Mouse (Mus musculus): ENCODE results near the gene Hist1h3f. TPM values are rescaled to one million over a fixed set of nuclear protein-coding genes. Genes with fewer than 3 reads are reported as not detected.
A peak's percentile ranks its signal among the peaks of the same experiment; 100 is the strongest.
"Not testable (repeated sequence)": the region's sequence is repeated elsewhere in the genome, so short reads cannot be mapped to it uniquely, and the experiment has no call there.

Gene Hist1h3f
- polyA plus RNA-seq, 1 experiment from 2014 or later = 1.5 TPM

DNA sequence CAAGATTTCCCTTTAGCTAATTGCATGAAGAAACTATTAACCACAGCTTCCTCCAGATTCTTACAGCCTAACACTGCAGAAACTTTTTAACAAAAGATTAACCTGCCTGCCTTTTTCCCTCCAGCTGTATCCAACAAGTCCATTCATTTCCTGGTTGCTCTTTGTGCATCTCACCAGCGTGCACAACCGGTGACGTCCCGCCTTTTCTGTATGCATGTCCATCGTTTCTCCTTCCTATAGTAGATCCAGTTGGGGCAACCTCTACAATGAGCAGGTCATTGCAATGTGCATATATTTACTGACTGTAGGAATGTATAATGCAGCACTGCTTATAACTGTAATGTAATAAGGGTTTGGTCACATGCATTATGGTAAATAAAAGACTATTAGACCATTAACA lies 19.9 kb upstream of the Hist1h3f start:
- peaks cover 35% of the 10 kb centered on the region for H3K4me1 ChIP-seq

DNA sequence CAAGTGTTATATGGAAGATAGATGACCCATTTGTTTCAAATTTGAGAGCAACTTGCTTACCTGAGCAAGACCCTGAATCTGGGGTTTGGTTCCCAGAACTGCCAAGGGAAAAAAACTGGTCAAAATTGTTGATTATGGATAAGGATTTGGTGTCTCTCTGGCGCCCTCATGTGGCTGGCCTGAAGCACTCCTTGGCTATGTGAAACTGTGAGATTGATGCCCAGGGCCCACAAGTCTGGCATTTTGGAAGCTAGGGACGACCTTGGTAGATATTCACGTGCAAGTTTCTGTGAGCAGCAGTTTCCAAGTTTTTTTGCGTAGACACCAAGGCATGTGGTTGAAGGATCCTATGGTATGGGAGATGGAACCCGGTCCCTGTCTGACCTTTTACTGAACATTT lies 19.2 kb upstream of the Hist1h3f start:
- H3K4me1 ChIP-seq = peaks cover 39% of the 10 kb centered on the region
- H3K4me3 ChIP-seq = peak overlapping the region; percentile 29
- WGBS = 7% methylated on average over 5 of the region's 5 CpGs
- DNase-seq (ENCODE audit: low spot score) = peak; percentile 87
- H3K27ac ChIP-seq (replicated peaks) = no peak overlapping the region
- H3K36me3 ChIP-seq = no peaks in the 10 kb centered on the region
- no peaks in the 10 kb centered on the region for H3K27me3 ChIP-seq (ENCODE audit: low read depth, poor library complexity, severe bottlenecking)
- H3K9me3 ChIP-seq (replicated peaks) = no peaks in the 10 kb centered on the region

More for the DNA sequence above, 19.9 kb upstream of the Hist1h3f start:
- Histone ChIP-seq H3K9me3 (replicated peaks) (no peaks in the 10 kb centered on the region), H3K27ac (replicated peaks) (no peak overlapping the region), H3K27me3 (ENCODE audit: low read depth, poor library complexity, severe bottlenecking) (no peaks in the 10 kb centered on the region), H3K36me3 (no peaks in the 10 kb centered on the region), H3K4me3 (no peak overlapping the region)
- 62% methylated on average over 5 of the region's 5 CpGs for WGBS
- no peak for DNase-seq (ENCODE audit: low spot score)

DNA sequence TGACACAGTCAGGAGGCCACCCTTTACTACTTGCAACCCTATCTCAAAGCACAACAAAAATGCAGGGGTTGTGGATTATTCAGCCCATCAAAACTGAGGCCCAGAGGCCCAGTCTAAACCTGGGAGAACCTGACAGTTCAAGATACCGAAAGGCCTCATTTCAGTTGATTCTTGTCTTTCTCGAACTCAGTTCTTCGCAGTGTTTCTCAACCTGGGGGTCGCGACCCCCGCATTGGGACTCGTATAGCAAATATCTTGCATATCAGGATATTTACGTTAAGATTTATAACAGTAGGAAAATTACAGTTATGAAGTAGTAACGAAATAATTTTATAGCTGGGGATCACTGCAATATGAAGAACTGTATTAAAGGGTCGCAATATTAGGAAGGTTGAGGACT lies 18.0 kb upstream of the Hist1h3f start:
- WGBS = 3% methylated on average over 10 of the region's 10 CpGs
- Histone ChIP-seq H3K27me3 (ENCODE audit: low read depth, poor library complexity, severe bottlenecking) (no peaks in the 10 kb centered on the region), H3K27ac (replicated peaks) (no peak overlapping the region), H3K4me3 (peak overlapping the region; percentile 51), H3K36me3 (no peaks in the 10 kb centered on the region), H3K9me3 (replicated peaks) (no peaks in the 10 kb centered on the region), H3K4me1 (peaks cover 35% of the 10 kb centered on the region)
- no peak for DNase-seq (ENCODE audit: low spot score)

DNA sequence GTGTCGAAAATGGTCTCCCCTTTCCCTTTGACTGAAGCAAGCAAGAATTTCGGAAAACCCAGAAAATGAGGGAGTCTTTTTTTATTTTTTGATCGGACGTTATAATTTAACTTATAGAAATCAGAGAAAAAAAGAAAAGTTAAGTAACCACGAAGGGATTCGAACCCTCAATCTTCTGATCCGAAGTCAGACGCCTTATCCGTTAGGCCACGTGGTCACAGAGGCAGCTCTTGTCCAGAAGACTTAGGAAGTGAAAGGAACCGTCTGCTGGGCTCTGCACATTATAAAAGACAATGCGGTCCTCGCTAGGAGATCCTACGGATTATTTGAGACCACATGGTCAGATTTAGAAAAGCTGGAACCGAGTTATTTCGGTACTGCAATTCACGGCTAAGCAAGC lies 17.5 kb upstream of the Hist1h3f start:
- Histone ChIP-seq H3K27ac (replicated peaks) (peak overlapping the region; percentile 78), H3K4me1 (peaks cover 35% of the 10 kb centered on the region)
- WGBS = 0% methylated on average over 17 of the region's 17 CpGs

DNA sequence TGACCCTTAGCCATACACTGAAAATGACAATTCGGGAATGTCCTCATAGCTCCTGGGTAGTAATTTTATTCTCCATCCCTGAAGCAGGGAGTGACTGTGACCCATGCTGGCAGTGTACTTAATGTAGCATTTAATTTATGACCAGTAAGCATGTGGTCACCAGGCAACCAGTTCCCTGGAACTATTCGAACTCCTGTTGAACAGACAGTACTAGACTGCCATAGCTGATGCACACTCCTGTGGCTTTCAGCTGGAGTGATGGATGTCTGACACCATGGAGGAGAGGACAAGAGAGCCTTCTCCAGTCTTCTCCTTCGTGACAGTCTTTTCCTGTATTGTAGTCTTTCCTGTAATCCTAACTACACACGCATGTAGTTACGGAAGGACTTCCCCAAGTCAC lies 14.8 kb upstream of the Hist1h3f start:
- H3K4me3 ChIP-seq = peak overlapping the region; percentile 17; the same call in 1 of the 2 replicates
- DNase-seq (ENCODE audit: low spot score) = no peak
- H3K4me1 ChIP-seq = peaks cover 46% of the 10 kb centered on the region
- H3K27ac ChIP-seq (replicated peaks) = no peak overlapping the region; the same call in 1 of the 2 replicates
- 90% methylated on average over 5 of the region's 5 CpGs for WGBS
- no peaks in the 10 kb centered on the region for H3K36me3 ChIP-seq
- H3K9me3 ChIP-seq (replicated peaks) = no peaks in the 10 kb centered on the region
- H3K27me3 ChIP-seq (ENCODE audit: low read depth, poor library complexity, severe bottlenecking) = no peaks in the 10 kb centered on the region

More for the DNA sequence above, 17.5 kb upstream of the Hist1h3f start:
- Histone ChIP-seq H3K9me3 (replicated peaks) (no peaks in the 10 kb centered on the region), H3K36me3 (no peaks in the 10 kb centered on the region), H3K27me3 (ENCODE audit: low read depth, poor library complexity, severe bottlenecking) (no peaks in the 10 kb centered on the region), H3K4me3 (peak overlapping the region; percentile 51)
- peak; percentile 90 for DNase-seq (ENCODE audit: low spot score)

DNA sequence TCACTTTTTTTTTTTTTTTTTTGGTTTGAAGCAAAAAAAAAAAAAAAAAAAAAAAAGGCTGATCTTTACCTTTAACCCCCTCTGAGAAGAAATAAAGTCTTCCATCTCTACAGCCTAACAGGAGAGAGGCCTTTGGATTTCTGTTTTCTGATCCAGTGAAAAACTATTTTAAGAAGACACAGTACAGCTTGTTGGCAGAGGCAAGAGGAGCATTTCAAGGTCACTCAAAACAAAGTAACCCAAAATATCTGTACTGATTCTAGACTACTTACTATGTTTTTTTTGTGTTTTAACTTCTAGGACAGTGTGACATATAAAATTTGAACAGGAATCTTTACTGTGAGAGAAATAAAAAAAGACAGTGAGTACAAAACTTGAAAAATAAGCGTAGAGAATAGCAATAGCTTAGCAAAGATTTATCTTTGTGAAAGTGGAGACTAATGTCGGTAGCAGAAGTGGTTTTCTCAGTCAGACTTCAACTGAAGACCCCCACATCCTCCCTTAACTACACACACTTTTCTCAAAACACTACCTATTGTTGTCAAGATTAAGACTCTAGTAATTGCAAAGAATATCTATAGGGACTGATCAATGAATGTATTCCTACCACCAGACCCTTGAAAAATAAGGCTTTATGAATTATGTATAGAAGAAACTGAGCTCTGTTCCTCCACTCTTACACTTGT lies 14.2 kb upstream of the Hist1h3f start:
- peak overlapping the region; percentile 65 for H3K4me3 ChIP-seq
- no peaks in the 10 kb centered on the region for H3K36me3 ChIP-seq
- 35% methylated on average over 2 of the region's 2 CpGs for WGBS
- H3K4me1 ChIP-seq = peaks cover 50% of the 10 kb centered on the region
- H3K27me3 ChIP-seq (ENCODE audit: low read depth, poor library complexity, severe bottlenecking) = no peaks in the 10 kb centered on the region
- H3K27ac ChIP-seq (replicated peaks) = peak overlapping the region; percentile 97
- DNase-seq (ENCODE audit: low spot score) = no peak
- H3K9me3 ChIP-seq (replicated peaks) = no peaks in the 10 kb centered on the region

DNA sequence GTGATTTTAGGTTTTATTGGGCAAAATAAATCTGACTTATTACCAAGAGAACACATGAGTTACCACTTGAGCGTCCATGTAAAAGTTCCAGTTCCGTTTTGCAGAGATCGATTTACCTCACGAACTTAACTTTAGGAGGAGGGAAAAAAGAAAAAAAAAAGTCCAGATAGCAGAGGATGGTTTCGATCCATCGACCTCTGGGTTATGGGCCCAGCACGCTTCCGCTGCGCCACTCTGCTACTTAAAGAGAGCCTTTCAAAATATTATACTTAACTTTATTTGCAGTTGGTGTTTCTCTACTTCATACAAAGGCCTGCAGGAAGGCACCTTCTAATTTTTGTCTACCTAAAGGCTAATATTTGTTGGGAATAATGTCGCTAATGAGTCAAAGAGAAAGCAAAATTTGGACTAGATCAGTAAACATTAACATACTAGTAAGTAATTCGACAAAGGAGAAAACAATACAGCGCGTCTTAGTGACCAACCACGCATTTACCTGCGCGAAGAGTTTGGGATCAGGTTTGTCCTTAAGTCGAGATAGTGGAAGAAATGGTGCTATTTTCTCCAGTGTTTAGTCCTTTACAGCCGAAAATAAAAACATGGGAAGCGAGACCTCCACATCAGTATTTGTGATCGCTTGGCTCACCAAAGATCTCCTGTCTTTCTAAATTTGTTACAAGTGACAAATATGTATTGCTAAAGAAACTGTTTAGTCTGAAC lies 13.5 kb upstream of the Hist1h3f start:
- no peak for DNase-seq (ENCODE audit: low spot score)
- Histone ChIP-seq H3K4me1 (peaks cover 49% of the 10 kb centered on the region), H3K4me3 (peak overlapping the region; percentile 65), H3K27me3 (ENCODE audit: low read depth, poor library complexity, severe bottlenecking) (no peaks in the 10 kb centered on the region), H3K9me3 (replicated peaks) (no peaks in the 10 kb centered on the region), H3K27ac (replicated peaks) (peak overlapping the region; percentile 97), H3K36me3 (no peaks in the 10 kb centered on the region)
- under 1% methylated on average over 20 of the region's 20 CpGs for WGBS

DNA sequence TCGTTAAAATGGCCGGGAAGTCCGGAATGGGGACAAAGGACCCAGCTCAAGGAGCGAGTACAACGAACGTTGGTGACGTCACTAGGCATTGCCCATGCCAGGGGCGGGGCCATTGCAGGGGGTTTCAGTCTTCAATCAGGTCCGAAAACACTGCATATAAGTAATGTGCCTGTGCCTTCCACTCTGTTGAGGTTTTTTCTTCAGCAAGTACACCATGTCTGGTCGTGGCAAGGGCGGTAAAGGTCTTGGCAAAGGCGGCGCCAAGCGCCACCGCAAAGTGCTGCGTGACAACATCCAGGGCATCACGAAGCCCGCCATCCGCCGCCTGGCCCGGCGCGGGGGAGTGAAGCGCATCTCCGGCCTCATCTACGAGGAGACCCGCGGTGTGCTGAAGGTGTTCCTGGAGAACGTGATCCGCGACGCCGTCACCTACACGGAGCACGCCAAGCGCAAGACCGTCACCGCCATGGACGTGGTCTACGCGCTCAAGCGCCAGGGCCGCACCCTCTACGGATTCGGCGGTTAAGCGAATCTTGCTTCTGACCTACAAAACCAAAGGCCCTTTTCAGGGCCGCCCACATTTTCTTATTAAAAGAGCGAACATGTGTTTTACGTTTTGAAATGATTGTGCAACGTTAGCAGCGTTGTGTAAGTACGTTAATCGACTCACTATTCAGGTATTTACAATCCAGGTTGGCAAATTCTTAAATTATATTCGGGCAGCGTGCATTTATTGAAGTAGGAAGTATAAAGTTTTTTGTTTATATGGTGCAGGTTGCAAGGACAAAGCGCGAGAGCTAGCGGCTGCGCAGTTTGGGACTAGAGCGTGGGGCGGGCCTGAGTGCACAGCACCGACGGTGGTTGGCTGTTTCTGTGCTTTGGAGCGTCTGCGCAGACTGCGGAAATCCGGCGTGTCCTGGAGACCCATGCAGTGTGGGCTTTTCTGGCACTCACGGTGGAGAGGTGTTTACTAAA lies 12.7 kb upstream of the Hist1h3f start, which contains the start of gene Hist1h4h:
Hist1h4h (plus strand) TSS at position 150 of the 975 bp plus-strand sequence.
- WGBS = under 1% methylated on average over 64 of the region's 70 CpGs
- H3K9me3 ChIP-seq (replicated peaks) = no peaks in the 10 kb centered on the region
- no peaks in the 10 kb centered on the region for H3K36me3 ChIP-seq
- H3K27ac ChIP-seq (replicated peaks) = peak within 1 kb of the TSS; percentile 97
- peak within 1 kb of the TSS; percentile 65 for H3K4me3 ChIP-seq
- H3K4me1 ChIP-seq = peaks cover 45% of the 10 kb centered on the region
- peak; percentile 96 for DNase-seq (ENCODE audit: low spot score)
- no peaks in the 10 kb centered on the region for H3K27me3 ChIP-seq (ENCODE audit: low read depth, poor library complexity, severe bottlenecking)

DNA sequence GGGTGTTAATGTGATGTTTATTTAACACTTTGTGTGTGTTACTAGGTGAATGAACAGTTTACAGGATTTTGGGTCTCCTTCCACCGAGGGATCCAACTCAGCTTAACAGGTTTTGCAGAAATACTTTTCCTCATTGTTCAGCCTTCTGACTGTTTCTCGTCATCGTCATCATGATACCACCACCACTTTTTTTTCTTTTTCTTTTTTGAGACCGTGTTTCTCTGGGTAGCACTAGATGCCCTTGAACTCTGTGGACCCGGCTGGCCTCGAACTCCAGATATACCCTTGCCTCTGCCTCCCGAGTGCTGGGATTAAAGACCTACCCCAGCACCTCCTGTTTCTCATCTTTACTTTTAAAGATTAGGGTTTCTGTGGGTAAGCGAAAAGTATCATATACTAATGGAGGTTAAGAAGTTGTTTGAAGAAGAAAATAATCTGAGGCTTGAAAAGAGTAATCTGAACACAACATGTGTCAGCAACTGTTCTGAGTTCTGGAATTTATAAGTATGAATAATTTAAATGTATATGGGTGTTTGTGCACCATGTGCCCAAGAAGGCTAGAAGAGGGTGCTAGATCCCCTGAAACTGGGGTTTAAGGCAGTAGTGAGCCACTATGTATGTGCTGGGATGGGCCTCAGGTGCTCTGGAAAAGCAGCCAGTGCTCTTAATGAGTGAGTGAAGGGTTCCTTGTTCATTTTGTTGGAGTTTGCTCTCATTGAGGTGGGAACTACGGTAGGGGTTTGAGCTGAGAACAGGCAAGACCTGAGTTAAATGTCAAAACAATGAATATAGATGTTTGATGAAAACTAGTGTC lies 11.4 kb upstream of the Hist1h3f start:
- no peaks in the 10 kb centered on the region for H3K27me3 ChIP-seq (ENCODE audit: low read depth, poor library complexity, severe bottlenecking)
- 28% methylated on average over 9 of the region's 9 CpGs for WGBS
- no peak for DNase-seq (ENCODE audit: low spot score)

DNA sequence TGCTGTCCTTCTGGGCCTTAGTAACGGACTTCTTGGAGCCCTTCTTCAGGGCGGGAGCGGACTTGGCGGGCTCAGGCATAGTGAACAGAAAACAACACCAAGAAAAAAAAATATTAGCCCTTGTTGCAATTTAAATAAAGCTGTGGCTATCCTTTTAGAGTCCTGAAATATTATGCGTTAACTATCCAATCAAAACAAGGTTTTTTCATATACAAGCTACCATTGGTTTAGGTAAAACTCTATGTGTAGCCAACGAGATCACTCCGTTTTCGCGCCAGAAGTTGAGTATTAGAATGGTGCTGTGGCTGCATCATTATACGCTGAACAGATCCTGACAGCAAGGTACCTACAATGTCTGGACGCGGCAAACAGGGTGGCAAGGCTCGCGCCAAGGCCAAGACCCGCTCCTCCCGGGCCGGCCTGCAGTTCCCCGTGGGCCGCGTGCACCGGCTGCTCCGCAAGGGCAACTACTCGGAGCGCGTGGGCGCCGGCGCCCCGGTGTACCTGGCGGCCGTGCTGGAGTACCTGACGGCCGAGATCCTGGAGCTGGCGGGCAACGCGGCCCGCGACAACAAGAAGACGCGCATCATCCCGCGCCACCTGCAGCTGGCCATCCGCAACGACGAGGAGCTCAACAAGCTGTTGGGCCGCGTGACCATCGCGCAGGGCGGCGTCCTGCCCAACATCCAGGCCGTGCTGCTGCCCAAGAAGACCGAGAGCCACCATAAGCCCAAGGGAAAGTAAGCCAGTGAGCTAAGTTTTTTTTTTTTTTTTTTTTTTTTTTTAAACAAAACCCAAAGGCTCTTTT lies 10.1 kb upstream of the Hist1h3f start, which contains the start of gene Hist1h2af:
Hist1h2af (plus strand) TSS at position 347 of the 808 bp plus-strand sequence.
- peak within 1 kb of the TSS; percentile 65 for H3K4me3 ChIP-seq
- peaks cover 54% of the 10 kb centered on the region for H3K4me1 ChIP-seq
- peak within 1 kb of the TSS; percentile 97 for H3K27ac ChIP-seq (replicated peaks)
- not testable (repeated sequence) for H3K36me3 ChIP-seq; H3K9me3 ChIP-seq (replicated peaks); H3K27me3 ChIP-seq (ENCODE audit: low read depth, poor library complexity, severe bottlenecking)
- under 1% methylated on average over 31 of the region's 53 CpGs for WGBS
- peak; percentile 84 for DNase-seq (ENCODE audit: low spot score)

More for the DNA sequence above, 11.4 kb upstream of the Hist1h3f start:
- Histone ChIP-seq H3K9me3 (replicated peaks) (no peaks in the 10 kb centered on the region), H3K27ac (replicated peaks) (peak overlapping the region; percentile 97), H3K36me3 (no peaks in the 10 kb centered on the region), H3K4me1 (peaks cover 50% of the 10 kb centered on the region), H3K4me3 (peak overlapping the region; percentile 65)

Data from midbrain, embryonic 10.5 days (tissue).